Mouse (Mus musculus): Measurements from ENCODE around the gene Akap5.

DNA sequence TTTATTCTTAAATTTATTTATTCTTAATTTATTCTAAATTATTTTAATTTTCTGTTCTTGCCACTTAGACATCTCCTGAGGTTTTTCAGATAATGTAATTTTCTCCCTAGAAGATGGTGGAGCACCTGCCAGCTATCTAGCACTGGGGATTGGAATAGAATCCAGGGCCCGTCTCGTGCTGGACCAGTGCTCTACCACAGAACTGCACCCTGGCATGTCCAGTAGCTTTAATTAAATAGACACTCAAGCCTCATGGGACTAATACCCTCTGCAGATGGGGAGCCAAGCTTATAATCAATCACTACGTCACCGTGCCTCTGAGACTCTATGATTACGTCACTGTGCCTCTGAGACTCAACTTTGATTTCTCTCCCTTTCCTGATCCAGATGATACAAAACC is 36.2 kb upstream of the Akap5 start:
- TF ChIP-seq GATA1 (IDR thresholded peaks at IDR 0.05; ENCODE audit: low read length) (no peak), TAL1 (IDR thresholded peaks at IDR 0.05; ENCODE audit: low read length) (no peak)

Measured in erythroblast, embryonic 14.5 days (primary cell).